Comparison of ENCODE assay signal across 1 mouse cellular context in the genomic region with DNA sequence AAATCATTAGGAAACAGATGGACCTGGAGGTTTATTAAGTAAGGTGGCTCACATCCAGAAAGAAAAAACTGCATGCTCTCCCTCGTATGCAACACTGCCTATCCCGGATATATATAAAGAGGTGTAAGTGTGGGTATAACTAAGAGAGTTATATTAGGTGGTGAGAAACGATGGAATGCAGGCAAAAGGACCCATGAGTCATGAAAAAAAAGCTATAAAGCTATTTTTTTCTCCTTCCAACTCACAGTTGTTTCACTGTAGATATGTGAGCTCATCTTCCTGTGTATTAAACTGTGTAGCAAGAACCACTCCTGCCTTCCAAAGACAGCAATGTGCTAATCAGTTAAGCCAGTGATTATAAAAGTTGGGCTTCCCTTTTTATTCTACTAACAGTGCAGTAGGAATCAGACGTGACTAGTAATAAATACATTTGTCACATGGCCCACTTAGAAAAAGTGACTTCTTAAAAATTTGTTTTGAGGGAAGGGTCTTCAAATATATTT. TPM values are rescaled to one million over a fixed set of nuclear protein-coding genes. Genes with fewer than 3 reads are reported as not detected.
"Had no signal": no experiment of that assay in that cellular context is flagged by ENCODE, and none has a peak within 500 bp of the region (broad histone marks: within the 10 kb centered on the region; RNA-seq: fewer than 3 reads in every experiment).

No protein-coding gene starts in this region.

RNA-seq across cellular contexts. Expression of a gene that starts 56.0 kb away (rescaled TPM):
- polyA plus RNA-seq: lung, embryonic 14.5 days had no signal
